Mouse (Mus musculus): ENCODE measurements around the gene Polm. TPM values are rescaled to one million over a fixed set of nuclear protein-coding genes. Genes with fewer than 3 reads are reported as not detected.

The Polm gene
- polyA plus RNA-seq, 1 experiment from 2014 or later = 10.0 TPM

DNA sequence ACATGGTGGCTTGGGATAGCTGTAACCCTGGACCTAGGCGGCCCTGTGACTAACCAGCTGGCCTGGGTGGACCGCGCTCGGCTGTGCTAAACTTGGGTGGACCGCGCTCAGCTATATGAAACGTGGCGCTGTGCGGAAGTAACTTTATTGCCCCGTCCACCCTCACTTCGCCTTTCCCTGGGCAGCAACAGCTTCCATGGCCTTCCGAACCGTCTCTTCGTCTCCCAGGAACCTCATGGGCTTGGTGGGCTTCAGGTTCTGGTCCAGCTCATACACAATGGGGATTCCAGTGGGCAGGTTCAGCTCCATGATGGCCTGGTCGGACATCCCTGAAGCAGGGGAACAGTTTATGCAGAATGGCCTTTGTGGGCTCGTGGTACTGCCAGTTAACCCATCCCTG, 36.3 kb downstream of the Polm start:
- Histone ChIP-seq H3K36me3 (peaks cover 38% of the 10 kb centered on the region), H3K4me2 (no peak overlapping the region), H3K27me3 (no peaks in the 10 kb centered on the region), H3K4me1 (peaks cover 21% of the 10 kb centered on the region; the same call in 1 of the 2 replicates), H3K9ac (no peak overlapping the region), H3K9me3 (no peaks in the 10 kb centered on the region), H3K4me3 (no peak overlapping the region), H3K27ac (no peak overlapping the region)
- no peak for ATAC-seq (ENCODE audit: borderline replicate concordance, extremely low read depth, low FRiP score, low TSS enrichment)
- WGBS = 94% methylated on average over 16 of the region's 16 CpGs

DNA sequence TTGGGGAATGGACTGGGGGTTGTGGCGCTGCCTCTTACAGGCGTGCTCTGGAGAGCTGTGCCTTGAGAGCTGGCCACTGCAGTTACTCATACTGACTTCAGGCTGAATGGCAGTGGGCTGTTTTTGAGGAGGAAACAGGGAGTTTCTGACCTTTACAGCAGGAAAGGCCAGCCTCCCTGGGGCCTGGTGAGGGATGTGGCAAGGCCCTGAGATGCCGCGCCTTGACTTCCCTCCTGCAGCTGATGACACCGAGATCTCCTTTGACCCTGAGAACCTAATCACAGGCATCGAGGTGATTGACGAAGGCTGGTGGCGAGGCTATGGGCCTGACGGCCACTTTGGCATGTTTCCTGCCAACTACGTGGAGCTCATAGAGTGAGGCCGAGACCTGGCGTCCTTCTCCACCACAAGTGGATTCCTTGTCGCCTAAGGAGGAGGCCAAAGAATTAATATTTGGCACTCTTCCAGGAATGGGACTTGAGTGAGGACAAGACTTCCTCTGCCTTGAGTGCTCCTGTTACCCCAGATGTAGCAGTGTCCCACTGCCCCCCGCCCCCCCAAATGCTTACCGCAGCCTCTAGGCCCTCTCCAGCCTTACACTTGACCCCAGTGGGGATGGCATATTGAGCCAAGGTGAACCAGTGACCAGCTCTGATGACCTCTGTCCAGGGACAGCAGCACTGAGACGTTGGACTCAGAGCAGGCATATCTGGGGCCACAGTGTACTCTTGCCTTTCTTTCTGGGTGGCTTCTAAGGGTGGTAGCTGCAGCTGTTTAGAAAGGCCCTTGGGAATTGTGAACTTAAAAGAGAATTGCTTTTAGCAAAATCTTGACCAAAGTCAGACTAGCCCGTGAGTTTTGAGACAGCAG, 38.0 kb downstream of the Polm start:
- ATAC-seq (ENCODE audit: borderline replicate concordance, extremely low read depth, low FRiP score, low TSS enrichment) = no peak
- H3K4me3 ChIP-seq = no peak overlapping the region
- H3K27me3 ChIP-seq = no peaks in the 10 kb centered on the region
- no peak overlapping the region for H3K4me2 ChIP-seq
- peaks cover 53% of the 10 kb centered on the region for H3K36me3 ChIP-seq
- no peaks in the 10 kb centered on the region for H3K9me3 ChIP-seq
- peak overlapping the region; percentile 77 for H3K27ac ChIP-seq
- H3K4me1 ChIP-seq = peaks cover 21% of the 10 kb centered on the region; the same call in 1 of the 2 replicates
- 59% methylated on average over 17 of the region's 17 CpGs for WGBS
- H3K9ac ChIP-seq = no peak overlapping the region

DNA sequence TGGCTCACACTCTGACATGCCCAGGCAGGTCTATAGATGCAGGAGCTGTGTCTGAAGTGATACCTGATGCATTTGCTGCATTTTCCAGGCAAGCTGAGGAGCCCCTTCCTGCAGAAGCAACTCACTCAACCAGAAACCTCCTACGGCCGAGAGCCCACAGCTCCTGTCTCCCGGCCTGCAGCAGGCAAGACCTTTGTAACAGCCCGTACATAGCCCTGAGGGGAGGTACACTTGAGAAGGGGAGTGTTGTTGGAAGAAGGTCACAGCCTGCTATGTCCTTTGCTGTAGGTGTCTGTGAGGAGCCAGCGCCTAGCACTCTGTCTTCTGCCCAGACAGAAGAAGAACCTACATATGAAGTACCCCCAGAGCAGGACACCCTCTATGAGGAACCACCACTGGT, 39.9 kb downstream of the Polm start:
- ATAC-seq (ENCODE audit: borderline replicate concordance, extremely low read depth, low FRiP score, low TSS enrichment) = no peak
- Histone ChIP-seq H3K9ac (no peak overlapping the region), H3K4me1 (peaks cover 21% of the 10 kb centered on the region; the same call in 1 of the 2 replicates), H3K27ac (no peak overlapping the region), H3K36me3 (peaks cover 69% of the 10 kb centered on the region), H3K27me3 (no peaks in the 10 kb centered on the region), H3K9me3 (no peaks in the 10 kb centered on the region), H3K4me3 (no peak overlapping the region), H3K4me2 (no peak overlapping the region)
- WGBS = 91% methylated on average over 5 of the region's 5 CpGs

DNA sequence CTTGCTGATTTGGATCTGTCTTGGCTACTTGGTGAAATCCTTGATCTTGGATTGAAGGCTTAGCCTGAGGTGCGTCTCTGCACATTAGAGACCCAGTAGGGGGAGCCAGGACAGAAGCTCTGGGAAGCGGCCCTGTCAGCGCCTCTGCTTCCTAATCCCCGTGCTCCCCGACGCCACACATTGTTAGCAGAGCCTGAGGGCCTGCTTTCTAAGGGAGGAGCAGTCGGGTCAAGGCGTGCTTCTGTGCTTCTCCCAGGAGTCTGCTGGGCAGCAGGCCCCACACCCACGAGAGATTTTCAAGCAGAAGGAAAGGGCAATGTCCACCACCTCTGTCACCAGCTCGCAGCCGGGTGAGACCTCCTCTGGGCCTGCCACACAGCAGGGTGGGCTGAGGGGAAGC, 40.4 kb downstream of the Polm start:
- ATAC-seq (ENCODE audit: borderline replicate concordance, extremely low read depth, low FRiP score, low TSS enrichment) = no peak
- Histone ChIP-seq H3K9ac (no peak overlapping the region), H3K4me1 (peaks cover 21% of the 10 kb centered on the region; the same call in 1 of the 2 replicates), H3K4me2 (no peak overlapping the region), H3K9me3 (no peaks in the 10 kb centered on the region), H3K27me3 (no peaks in the 10 kb centered on the region), H3K27ac (no peak overlapping the region), H3K36me3 (peaks cover 75% of the 10 kb centered on the region), H3K4me3 (no peak overlapping the region)
- 76% methylated on average over 11 of the region's 11 CpGs for WGBS

DNA sequence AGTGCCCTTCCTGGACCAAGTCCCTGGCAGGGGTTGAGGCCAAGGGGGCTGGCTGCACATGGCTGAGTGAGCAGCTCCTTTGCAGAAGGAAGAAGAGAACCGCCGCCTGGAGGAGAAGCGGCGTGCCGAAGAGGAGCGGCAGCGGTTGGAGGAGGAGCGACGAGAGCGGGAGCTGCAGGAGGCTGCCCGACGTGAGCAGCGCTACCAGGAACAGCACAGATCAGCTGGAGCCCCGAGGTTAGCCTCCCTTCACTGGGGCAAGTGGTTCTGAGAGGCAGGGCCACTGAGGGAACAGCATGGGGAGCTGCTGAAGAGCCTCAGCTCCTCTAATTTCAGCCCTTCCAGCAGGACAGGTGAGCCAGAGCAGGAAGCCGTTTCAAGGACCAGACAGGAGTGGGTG, 40.9 kb downstream of the Polm start:
- Histone ChIP-seq H3K9me3 (no peaks in the 10 kb centered on the region), H3K4me2 (no peak overlapping the region), H3K27me3 (no peaks in the 10 kb centered on the region), H3K4me1 (peaks cover 21% of the 10 kb centered on the region; the same call in 1 of the 2 replicates), H3K36me3 (peaks cover 79% of the 10 kb centered on the region), H3K9ac (no peak overlapping the region), H3K27ac (no peak overlapping the region), H3K4me3 (no peak overlapping the region)
- ATAC-seq (ENCODE audit: borderline replicate concordance, extremely low read depth, low FRiP score, low TSS enrichment) = no peak
- WGBS = 88% methylated on average over 15 of the region's 15 CpGs

DNA sequence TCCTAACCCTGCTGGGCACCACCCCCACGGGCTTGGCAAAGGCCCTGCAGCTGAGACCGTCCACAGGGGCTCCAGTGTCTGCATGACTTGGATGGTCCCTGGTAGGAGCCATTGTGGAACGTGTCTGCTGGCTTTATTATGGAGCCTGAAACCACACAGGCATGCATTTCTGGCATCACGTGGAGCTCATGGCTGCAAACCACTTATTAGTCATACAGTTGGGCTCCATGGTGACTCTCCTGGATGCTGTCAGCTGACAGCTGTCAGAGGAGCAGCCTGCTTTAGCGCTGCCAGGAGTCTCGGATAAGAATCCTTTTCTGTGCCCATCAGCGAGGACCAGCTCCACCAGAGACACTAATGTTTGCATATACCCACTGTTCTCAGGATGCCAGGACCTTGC, 42.1 kb downstream of the Polm start:
- Histone ChIP-seq H3K4me1 (peaks cover 18% of the 10 kb centered on the region; the same call in 1 of the 2 replicates), H3K36me3 (peaks cover 88% of the 10 kb centered on the region), H3K9me3 (no peaks in the 10 kb centered on the region), H3K9ac (no peak overlapping the region), H3K27ac (no peak overlapping the region), H3K4me3 (no peak overlapping the region), H3K4me2 (no peak overlapping the region), H3K27me3 (no peaks in the 10 kb centered on the region)
- WGBS = 83% methylated on average over 7 of the region's 7 CpGs
- no peak for ATAC-seq (ENCODE audit: borderline replicate concordance, extremely low read depth, low FRiP score, low TSS enrichment)

DNA sequence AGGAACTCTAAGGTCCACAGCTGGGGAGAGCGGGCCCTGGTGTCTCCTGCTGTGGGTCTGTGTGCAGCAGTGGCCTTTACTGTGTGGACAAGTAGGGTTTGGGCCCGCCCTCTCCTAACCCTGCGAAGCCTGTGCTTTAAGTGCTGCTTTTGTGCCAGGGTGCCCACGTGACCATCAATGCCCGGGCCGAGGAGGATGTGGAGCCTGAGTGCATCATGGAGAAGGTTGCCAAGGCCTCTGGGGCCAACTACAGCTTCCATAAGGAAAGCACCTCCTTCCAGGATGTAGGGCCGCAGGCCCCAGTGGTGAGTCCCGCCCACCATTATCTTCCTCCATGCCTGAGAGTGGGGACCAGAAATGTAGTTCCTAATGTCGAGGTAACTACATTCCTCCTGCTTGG, 42.5 kb downstream of the Polm start:
- Histone ChIP-seq H3K4me3 (no peak overlapping the region), H3K9ac (no peak overlapping the region), H3K4me1 (peaks cover 14% of the 10 kb centered on the region; the same call in 1 of the 2 replicates), H3K9me3 (no peaks in the 10 kb centered on the region), H3K27ac (no peak overlapping the region), H3K27me3 (no peaks in the 10 kb centered on the region), H3K4me2 (no peak overlapping the region), H3K36me3 (peaks cover 87% of the 10 kb centered on the region)
- 89% methylated on average over 9 of the region's 9 CpGs for WGBS
- ATAC-seq (ENCODE audit: borderline replicate concordance, extremely low read depth, low FRiP score, low TSS enrichment) = no peak

DNA sequence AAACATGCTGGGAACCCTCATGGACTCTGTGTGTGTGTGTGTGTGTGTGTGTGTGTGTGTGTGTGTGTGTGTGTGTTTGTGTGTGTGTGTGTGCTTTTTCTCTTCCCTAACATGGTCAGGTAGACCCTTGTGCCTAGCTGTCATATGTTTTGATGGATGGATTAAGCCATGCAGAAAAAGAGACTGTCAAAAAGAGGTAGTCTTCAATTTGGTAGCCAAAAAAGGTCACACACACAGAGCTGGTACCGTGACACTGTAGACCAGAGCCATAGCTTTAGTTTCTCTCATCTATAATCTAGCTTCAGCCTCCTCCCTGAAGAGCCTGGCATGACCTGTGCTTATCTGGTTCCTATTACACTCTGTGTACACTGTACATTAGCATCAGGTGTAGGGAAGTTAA, 47.4 kb downstream of the Polm start:
- H3K4me3 ChIP-seq = no peak overlapping the region
- peaks cover 43% of the 10 kb centered on the region for H3K36me3 ChIP-seq
- H3K9me3 ChIP-seq = no peaks in the 10 kb centered on the region
- ATAC-seq (ENCODE audit: borderline replicate concordance, extremely low read depth, low FRiP score, low TSS enrichment) = no peak
- no peaks in the 10 kb centered on the region for H3K27me3 ChIP-seq
- peaks cover 20% of the 10 kb centered on the region for H3K4me1 ChIP-seq
- H3K9ac ChIP-seq = no peak overlapping the region
- 91% methylated on average over 1 of the region's 1 CpGs for WGBS
- no peak overlapping the region for H3K27ac ChIP-seq
- H3K4me2 ChIP-seq = no peak overlapping the region

DNA sequence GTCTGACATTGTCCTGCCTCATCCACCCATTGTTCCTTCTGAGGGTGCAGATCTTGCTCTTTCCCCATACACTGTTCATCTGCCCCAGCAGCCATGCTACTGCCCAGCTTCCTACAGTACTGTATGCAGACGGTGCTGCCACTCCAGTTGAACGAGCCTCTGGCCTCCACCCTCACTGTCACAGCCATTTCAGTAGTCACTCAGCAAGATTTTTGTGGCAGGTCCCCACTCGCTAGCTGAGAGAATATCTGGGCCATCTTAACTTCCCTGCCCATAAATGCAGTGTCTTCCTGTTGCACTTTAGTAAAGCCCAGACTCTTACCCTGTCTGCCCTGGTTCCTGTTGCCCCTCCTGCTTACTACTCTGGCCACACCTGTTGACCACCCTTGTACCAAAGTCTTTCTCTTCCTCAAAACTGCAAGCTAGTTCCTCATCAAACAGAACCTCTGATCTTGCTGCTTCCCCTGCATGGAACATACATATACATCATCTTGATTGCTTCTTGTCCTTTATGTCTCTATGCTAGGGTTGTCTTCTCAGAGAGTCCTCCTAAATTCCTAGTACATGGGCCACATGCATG, 48.0 kb downstream of the Polm start:
- no peaks in the 10 kb centered on the region for H3K27me3 ChIP-seq
- no peak overlapping the region for H3K9ac ChIP-seq
- no peaks in the 10 kb centered on the region for H3K9me3 ChIP-seq
- H3K4me2 ChIP-seq = peak overlapping the region; percentile 73
- H3K27ac ChIP-seq = no peak overlapping the region
- ATAC-seq (ENCODE audit: borderline replicate concordance, extremely low read depth, low FRiP score, low TSS enrichment) = no peak
- H3K4me3 ChIP-seq = peak overlapping the region; percentile 81
- peaks cover 38% of the 10 kb centered on the region for H3K36me3 ChIP-seq
- WGBS = 69% methylated on average over 3 of the region's 3 CpGs
- H3K4me1 ChIP-seq = peaks cover 20% of the 10 kb centered on the region

DNA sequence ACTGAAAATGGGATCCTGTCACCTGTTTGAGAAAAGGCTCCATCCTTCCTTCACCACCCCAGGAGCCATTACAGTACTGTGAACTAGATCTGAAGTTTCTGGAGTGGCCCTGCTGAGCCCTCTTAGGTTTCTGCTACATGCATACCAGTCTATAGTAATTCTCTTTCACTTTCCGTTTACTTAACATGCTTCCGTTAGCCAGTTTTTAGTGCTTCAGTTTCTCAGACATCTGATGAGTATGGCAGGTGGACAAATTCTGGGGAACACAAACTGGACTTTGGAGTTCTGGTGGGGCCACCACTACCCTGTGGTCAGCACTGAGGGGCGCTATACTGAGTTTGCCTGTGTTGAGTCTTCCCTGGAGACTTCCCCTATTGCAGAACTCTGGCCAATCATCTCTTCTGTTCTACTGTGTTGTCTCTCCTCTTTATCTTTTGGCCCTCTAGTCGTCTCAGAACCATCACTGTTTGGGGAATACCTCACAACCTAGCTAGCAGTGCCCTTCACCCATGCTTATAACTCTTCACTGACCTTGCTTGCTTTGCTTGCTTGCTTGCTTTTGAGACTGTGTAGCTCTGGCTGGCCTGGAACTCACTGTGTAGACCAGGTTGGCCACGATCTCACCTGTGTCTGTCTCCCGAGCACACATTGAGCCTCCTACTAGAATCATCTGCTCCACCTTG, 48.6 kb downstream of the Polm start:
- Histone ChIP-seq H3K4me3 (peak overlapping the region; percentile 81), H3K9ac (peak overlapping the region; percentile 79), H3K9me3 (no peaks in the 10 kb centered on the region), H3K4me1 (peaks cover 20% of the 10 kb centered on the region), H3K36me3 (peaks cover 31% of the 10 kb centered on the region), H3K27ac (peak overlapping the region; percentile 93), H3K4me2 (peak overlapping the region; percentile 73), H3K27me3 (no peaks in the 10 kb centered on the region)
- whole genome bisulfite sequencing = 53% methylated on average over 6 of the region's 6 CpGs
- ATAC-seq (ENCODE audit: borderline replicate concordance, extremely low read depth, low FRiP score, low TSS enrichment) = 0 out of 2 replicates have a peak, but pooled peaks have one; percentile 1

DNA sequence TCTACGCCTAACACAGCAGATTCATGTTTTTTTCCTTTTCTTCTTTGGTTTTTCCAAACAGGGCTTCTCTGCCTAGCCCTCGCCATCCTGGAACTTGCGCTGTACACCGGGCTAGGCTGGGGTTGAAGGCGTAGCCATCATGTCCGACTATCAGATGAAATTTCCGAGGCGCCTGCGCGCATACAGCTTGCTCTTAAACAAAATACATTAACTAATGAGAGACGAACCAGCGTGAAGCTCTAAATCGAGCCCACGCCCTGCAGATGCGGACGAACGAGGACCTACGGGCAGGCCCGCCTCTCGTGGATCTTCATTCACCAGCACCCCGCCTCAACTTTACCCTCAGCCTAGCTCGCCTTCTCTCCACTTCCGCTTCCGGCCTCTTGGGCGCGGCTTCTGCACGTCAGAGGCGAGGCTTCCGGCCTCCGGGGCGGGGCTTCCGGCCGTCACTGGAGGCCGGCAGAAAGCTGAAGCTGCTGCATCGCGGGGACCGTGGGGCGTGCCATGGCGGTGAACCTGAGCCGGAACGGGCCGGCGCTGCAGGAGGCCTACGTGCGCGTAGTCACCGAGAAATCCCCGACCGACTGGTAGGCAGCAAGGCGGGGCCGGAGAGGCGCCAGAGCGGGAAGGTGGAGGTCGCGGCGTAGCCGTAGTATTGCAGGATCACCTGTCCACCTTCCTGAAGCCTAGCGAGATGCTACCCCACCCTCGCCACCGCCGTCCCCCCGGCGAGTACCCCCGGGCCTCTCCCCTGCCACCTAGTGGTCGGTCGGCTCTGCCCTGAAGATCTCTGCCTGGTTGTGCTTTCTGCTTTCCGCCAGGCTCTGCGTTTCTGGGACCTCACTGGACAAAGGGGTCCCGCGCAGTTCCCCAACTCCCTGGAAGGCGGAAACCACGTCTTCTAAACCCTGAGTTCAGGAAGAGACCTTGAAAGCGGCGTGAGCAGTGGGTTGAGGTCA, 49.5 kb downstream of the Polm start, which contains the start of gene Dbnl:
Gene Dbnl, plus strand, starts transcription at position 433 of the 959 bp plus-strand sequence.
- H3K4me2 ChIP-seq = peak within 1 kb of the TSS; percentile 73
- WGBS = under 1% methylated on average over 74 of the region's 74 CpGs
- H3K27ac ChIP-seq = peak within 1 kb of the TSS; percentile 93
- H3K27me3 ChIP-seq = no peaks in the 10 kb centered on the region
- H3K36me3 ChIP-seq = peaks cover 24% of the 10 kb centered on the region
- peak within 1 kb of the TSS; percentile 79 for H3K9ac ChIP-seq
- peak within 1 kb of the TSS; percentile 81 for H3K4me3 ChIP-seq
- H3K9me3 ChIP-seq = no peaks in the 10 kb centered on the region
- peak; percentile 94 for ATAC-seq (ENCODE audit: borderline replicate concordance, extremely low read depth, low FRiP score, low TSS enrichment)
- H3K4me1 ChIP-seq = peaks cover 20% of the 10 kb centered on the region

All from lung, embryonic 15.5 days (tissue).